Mouse (Mus musculus): ENCODE measurements at regions not wholly inside any gene's neighbourhood (a gene's known extent, or its start where the extent isn't known, plus 50 kb on each side); places are given as distances from the start of the nearest gene placed in this dataset.

GRCm38 (mm10) chr6:81716371-81716770, 207.1 kb upstream of the Gcfc2 start:
- DNase-seq (ENCODE audit: extremely low spot score in 1 of 2, low spot score in 1 of 2): no peak

- DNase-seq (ENCODE audit: extremely low spot score in 1 of 2, low spot score in 1 of 2): no peak
Observed at GRCm38 (mm10) chr6:81724601-81725545, 198.6 kb upstream of the Gcfc2 start.

GRCm38 (mm10) chr6:81731631-81732030, 191.8 kb upstream of the Gcfc2 start:
- DNase-seq (ENCODE audit: extremely low spot score in 1 of 2, low spot score in 1 of 2): no peak

- no peak for DNase-seq (ENCODE audit: extremely low spot score in 1 of 2, low spot score in 1 of 2)
Observed at GRCm38 (mm10) chr6:81733527-81733926, 189.9 kb upstream of the Gcfc2 start.

GRCm38 (mm10) chr6:81738466-81738865, 185.0 kb upstream of the Gcfc2 start:
- no peak for DNase-seq (ENCODE audit: extremely low spot score in 1 of 2, low spot score in 1 of 2)

- DNase-seq (ENCODE audit: extremely low spot score in 1 of 2, low spot score in 1 of 2): no peak
Observed at GRCm38 (mm10) chr6:81749681-81750080, 173.8 kb upstream of the Gcfc2 start.

- DNase-seq (ENCODE audit: extremely low spot score in 1 of 2, low spot score in 1 of 2): no peak
Observed at GRCm38 (mm10) chr6:81751631-81752030, 171.8 kb upstream of the Gcfc2 start.

GRCm38 (mm10) chr6:81756242-81756641, 167.2 kb upstream of the Gcfc2 start:
- DNase-seq (ENCODE audit: extremely low spot score in 1 of 2, low spot score in 1 of 2): no peak

GRCm38 (mm10) chr6:81758876-81759275, 164.6 kb upstream of the Gcfc2 start:
- DNase-seq (ENCODE audit: extremely low spot score in 1 of 2, low spot score in 1 of 2): no peak

GRCm38 (mm10) chr6:81760181-81760580, 163.3 kb upstream of the Gcfc2 start:
- DNase-seq (ENCODE audit: extremely low spot score in 1 of 2, low spot score in 1 of 2): peak in 1 of 2 experiments; percentile 34

GRCm38 (mm10) chr6:81765831-81766230, 157.6 kb upstream of the Gcfc2 start:
- DNase-seq (ENCODE audit: extremely low spot score in 1 of 2, low spot score in 1 of 2): no peak

GRCm38 (mm10) chr6:81766800-81767199, 156.7 kb upstream of the Gcfc2 start:
- no peak for DNase-seq (ENCODE audit: extremely low spot score in 1 of 2, low spot score in 1 of 2)

- no peak for DNase-seq (ENCODE audit: extremely low spot score in 1 of 2, low spot score in 1 of 2)
Observed at GRCm38 (mm10) chr6:81768669-81769537, 154.6 kb upstream of the Gcfc2 start.

- no peak for DNase-seq (ENCODE audit: extremely low spot score in 1 of 2, low spot score in 1 of 2)
Observed at GRCm38 (mm10) chr6:81770301-81770700, 153.2 kb upstream of the Gcfc2 start.

- no peak for DNase-seq (ENCODE audit: extremely low spot score in 1 of 2, low spot score in 1 of 2)
Observed at GRCm38 (mm10) chr6:81771862-81772261, 151.6 kb upstream of the Gcfc2 start.

- no peak for DNase-seq (ENCODE audit: extremely low spot score in 1 of 2, low spot score in 1 of 2)
Observed at GRCm38 (mm10) chr6:81782131-81782530, 141.3 kb upstream of the Gcfc2 start.

GRCm38 (mm10) chr6:81782815-81783435, 140.5 kb upstream of the Gcfc2 start:
- no peak for DNase-seq (ENCODE audit: extremely low spot score in 1 of 2, low spot score in 1 of 2)

GRCm38 (mm10) chr6:81795281-81795680, 128.2 kb upstream of the Gcfc2 start:
- no peak for DNase-seq (ENCODE audit: extremely low spot score in 1 of 2, low spot score in 1 of 2)

- DNase-seq (ENCODE audit: extremely low spot score in 1 of 2, low spot score in 1 of 2): no peak
Observed at GRCm38 (mm10) chr6:81800822-81801221, 122.6 kb upstream of the Gcfc2 start.

- DNase-seq (ENCODE audit: extremely low spot score in 1 of 2, low spot score in 1 of 2): no peak
Observed at GRCm38 (mm10) chr6:81801804-81802203, 121.7 kb upstream of the Gcfc2 start.

- DNase-seq (ENCODE audit: extremely low spot score in 1 of 2, low spot score in 1 of 2): no peak
Observed at GRCm38 (mm10) chr6:81805942-81806341, 117.5 kb upstream of the Gcfc2 start.
